Mouse (Mus musculus): ENCODE data around the gene Acvr1.

Gene Acvr1

DNA sequence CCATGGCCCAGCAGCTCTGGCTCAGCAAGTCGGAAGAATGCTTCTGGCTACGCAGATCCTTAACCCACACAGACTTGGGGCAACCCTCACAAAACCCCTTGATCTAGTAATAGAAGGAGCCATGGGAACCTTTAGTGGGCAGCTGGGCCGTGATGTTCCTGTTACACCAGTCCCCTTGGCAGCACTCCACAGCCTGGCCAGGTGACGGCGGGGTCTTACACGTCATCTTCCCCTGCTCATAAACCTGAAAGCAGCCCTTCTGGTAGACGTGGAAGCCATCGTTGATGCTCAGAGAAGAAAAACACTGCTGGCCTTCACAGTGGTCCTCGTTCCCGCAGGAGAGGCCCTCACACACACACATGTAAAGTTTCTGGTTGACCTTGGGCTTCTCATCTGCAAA, 87.4 kb downstream of the Acvr1 start:
- DNase-seq (ENCODE audit: low read depth, low spot score), result no peak

GRCm38 (mm10) chr2:58478144-58478543, 88.8 kb downstream of the Acvr1 start:
- DNase-seq (ENCODE audit: low read depth, low spot score), result no peak

DNA sequence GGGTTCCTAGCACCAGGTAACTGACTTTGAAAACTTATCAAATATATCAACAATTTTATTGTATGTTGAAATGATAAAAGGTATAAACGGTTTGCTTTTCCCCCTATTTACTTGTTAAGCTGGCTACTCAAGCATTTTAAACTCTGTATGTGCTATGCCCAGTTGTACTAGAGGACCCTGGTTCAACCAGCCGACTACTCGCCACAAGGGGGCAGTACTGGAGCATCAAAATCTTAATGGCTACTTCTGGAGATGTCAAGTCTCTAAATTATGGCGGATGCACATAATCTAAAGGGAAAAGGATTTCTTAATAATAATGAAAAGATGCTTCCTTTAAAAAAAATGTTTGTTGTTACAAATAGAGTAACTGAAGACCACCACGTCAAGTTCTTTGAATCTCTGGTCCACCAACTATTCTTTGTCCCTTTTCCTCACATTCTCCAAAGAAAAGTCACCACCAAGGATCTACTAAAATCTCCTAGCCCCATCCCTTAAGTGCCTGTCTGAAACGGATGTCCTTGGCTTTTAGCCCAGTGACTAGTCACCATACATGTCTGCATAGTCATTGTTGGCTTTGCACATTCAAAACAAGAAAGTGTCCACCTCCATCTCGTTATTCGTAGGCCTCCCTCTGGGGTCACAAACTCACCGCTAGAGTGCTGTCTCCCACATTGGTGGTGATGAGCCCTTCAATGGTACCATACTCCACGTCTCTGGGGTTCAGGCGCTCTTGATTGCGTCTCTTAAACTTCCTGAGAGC, 89.8 kb downstream of the Acvr1 start:
- peak; percentile 73 for DNase-seq (ENCODE audit: low read depth, low spot score)

DNA sequence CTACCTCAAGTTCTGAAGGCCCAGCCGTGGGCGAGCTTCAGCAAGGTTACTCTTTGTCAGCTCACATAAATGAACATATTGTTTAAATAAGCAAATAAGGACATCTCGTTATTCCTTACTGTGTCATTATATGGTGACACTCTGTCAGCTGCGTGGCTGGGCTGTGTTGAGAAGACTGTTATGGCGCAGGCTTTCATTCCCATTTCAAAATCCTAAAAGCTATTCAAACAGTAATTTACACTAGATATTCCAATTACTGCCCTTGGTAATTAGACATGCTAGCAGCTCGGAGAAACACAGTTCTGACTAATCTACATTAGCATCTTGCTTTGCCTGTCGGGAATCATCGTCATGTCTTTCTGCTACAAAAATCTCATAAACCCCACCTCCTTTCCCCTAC, 91.4 kb downstream of the Acvr1 start:
- no peak for DNase-seq (ENCODE audit: low read depth, low spot score)

GRCm38 (mm10) chr2:58470290-58470689, 96.7 kb downstream of the Acvr1 start:
- no peak for DNase-seq (ENCODE audit: low read depth, low spot score)

GRCm38 (mm10) chr2:58469816-58470215, 97.1 kb downstream of the Acvr1 start, which contains the start of gene Gm17409:
Gene Gm17409 (plus strand): TSS chr2:58470116.
- no peak for DNase-seq (ENCODE audit: low read depth, low spot score)

DNA sequence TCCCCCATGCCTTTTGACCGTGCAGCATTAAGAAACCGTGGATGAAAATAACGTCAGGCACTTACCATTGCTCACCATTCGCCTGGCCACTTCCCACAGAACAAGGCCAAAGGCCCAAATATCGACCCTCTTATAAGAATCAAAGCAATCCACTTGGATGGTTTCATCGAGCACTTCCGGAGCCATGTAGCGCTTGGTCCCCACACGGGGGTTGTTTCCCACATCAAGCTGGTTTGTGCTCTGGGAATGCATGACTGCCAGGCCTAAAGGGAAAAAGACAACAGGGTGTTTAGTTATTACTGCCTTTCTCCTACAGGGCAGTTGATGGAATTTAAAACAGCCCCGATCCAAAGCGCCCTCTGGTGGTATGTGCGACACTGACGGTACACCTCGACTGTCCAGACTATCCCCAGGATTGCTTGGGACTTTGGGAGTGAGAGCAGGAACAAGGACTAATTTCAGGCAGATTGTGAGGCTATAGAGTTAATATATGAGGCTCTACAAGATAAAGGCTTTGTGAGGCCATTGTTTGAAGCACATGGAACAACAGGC, 108.1 kb downstream of the Acvr1 start:
- DNase-seq (ENCODE audit: low read depth, low spot score), result no peak

- DNase-seq (ENCODE audit: low read depth, low spot score), result no peak
Measured at GRCm38 (mm10) chr2:58457488-58457865, 109.5 kb downstream of the Acvr1 start.

GRCm38 (mm10) chr2:58456843-58457487, 110.0 kb downstream of the Acvr1 start:
- no peak for DNase-seq (ENCODE audit: low read depth, low spot score)

DNA sequence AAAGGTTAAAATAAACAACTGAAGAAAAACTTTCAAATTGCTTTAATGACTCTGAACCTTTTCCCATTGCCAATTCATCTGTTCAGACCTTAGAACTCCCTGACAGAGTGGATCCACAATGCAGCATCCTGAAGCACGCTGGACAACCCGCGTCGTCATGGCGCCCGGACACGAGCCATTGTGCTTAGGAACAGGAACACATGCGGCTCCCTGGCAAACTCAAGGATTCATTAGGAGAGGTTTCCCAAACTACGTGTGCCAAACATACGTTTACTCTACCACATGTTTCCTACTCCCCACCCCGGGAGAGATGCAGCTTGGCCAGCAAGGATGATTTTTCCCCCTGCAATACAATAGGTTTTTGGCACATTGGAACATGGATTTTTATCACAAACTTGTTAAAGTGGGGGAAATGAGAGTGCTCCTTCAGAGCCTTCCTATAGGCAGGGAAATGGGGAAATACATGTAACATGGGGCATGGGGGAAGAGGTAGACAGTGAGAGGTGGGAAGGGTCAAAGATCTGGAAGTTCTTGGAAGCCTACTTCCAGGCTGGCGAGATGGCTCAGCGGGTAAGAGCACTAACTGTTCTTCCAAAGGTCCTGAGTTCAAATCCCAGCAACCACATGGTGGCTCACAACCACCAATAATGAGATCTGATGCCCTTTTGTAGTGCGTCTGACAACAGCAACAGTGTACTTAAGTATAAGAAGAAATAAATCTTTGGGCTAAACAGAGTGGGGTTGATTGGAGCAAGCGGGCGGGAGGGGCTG, 112.7 kb downstream of the Acvr1 start:
- DNase-seq (ENCODE audit: low read depth, low spot score), result no peak

DNA sequence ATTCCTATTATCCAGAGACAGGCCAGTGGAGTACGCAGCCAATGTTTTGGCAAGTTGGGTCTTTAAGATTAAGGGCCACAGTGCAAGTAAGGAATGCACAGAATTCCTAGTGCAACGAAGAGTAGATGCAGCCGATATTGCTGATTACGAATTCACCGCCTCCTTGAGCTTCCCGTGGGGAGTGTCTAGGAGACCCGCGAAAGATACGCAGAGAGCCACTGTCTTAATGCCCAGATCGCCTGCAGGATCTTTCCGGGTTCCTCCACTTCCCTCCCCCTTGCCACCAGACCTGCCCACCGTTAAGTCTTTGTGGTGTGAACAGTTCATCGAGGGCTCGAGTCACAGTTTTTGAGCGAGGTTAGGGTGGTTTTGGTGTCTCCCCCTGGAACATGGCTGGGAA, 120.0 kb downstream of the Acvr1 start:
- no peak for DNase-seq (ENCODE audit: low read depth, low spot score)

GRCm38 (mm10) chr2:58443163-58443562, 123.8 kb downstream of the Acvr1 start:
- no peak for DNase-seq (ENCODE audit: low read depth, low spot score)

GRCm38 (mm10) chr2:58436911-58437310, 130.0 kb downstream of the Acvr1 start:
- DNase-seq (ENCODE audit: low read depth, low spot score), result no peak

- DNase-seq (ENCODE audit: low read depth, low spot score), result no peak
Measured at GRCm38 (mm10) chr2:58435507-58435906, 131.4 kb downstream of the Acvr1 start.

DNA sequence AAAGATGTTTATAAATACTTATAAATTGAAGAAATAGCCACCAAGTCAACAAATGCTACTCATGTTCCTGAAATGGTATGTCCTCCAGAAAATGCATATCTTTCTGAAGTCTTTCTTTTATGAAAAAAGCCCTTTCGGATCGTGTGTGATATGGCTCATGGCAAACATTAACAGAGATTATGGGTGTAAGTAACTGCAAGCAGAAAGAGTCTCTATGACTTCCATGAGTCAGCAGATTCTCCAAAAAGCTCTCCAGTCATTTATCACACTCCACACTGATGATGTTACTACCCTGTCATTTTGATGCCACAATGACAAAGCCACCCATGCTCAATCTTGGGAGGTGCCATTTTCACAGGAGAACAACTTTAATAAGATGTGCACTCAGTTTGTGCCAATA, 132.5 kb downstream of the Acvr1 start:
- no peak for DNase-seq (ENCODE audit: low read depth, low spot score)

GRCm38 (mm10) chr2:58433317-58433716, 133.6 kb downstream of the Acvr1 start:
- DNase-seq (ENCODE audit: low read depth, low spot score), result no peak

GRCm38 (mm10) chr2:58432211-58432610, 134.7 kb downstream of the Acvr1 start:
- no peak for DNase-seq (ENCODE audit: low read depth, low spot score)

DNA sequence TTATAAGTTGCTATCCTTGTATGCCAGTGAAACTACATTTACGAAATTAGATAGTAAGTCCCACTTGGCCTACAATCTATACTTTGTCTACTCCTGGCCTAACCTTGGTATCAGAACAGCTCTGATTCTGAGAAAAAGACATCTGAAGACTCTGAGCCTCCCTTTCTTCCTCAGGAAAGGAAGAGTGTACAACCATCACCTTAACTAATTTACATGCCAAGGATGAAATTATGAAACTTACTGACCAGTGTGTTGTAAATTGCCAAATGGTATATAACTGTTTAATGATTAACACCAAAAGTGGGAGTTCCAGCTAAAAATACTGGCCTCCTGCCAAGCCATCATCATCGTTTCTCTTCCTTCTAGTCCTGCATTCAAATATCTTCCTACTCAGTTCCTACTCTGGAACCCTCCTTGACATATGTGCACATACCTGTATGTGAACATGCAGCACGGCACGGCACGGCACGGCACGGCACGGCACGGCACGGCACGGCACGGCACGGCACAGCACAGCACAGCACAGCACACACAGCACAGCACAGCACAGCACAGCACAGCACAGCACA, 141.4 kb downstream of the Acvr1 start:
- DNase-seq (ENCODE audit: low read depth, low spot score), result no peak

DNA sequence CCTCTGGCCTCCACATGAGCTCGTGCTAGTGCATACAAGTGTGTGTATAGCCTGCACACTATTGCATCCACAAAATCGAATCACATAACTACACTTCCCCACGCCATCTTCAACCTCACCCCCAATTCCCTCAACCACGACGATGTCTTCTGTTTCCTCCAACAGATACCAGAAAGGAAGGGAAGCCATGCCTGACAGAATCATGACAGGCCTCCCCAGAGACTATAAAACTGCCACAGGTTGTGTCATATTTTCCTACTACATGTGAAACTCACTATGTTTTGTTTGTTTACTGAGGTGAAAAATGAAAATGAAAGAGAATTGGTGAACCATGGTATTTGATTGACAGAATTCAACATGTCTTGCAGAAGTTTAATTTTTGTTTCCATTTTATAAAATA, 143.6 kb downstream of the Acvr1 start:
- DNase-seq (ENCODE audit: low read depth, low spot score), result no peak

GRCm38 (mm10) chr2:58419571-58419970, 147.4 kb downstream of the Acvr1 start:
- no peak for DNase-seq (ENCODE audit: low read depth, low spot score)

- DNase-seq (ENCODE audit: low read depth, low spot score), result no peak
Measured at GRCm38 (mm10) chr2:58418109-58418508, 148.8 kb downstream of the Acvr1 start.

DNA sequence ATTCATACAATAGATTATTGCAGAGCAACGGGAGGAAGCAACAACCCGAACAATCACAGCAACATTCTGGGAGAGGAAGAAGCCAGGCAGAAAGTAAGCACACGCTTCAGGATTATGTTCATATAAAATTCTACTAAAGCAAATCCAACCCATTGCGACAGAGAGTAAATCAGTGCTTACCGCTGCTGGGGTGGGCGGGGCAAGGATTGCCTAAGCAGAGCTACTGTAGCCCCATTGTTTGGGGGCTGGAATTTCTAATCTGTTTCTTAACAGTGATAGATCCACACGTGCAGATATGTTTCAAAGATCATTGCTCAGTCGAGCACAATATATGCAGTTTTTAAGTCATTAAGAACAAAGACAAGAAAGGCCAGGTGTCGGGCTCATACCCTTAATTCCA, 149.3 kb downstream of the Acvr1 start:
- no peak for DNase-seq (ENCODE audit: low read depth, low spot score)

All from forelimb bud, embryonic 11.5 days (tissue).